Mouse (Mus musculus): Measurements from ENCODE around the gene Urah. TPM values are rescaled to one million over a fixed set of nuclear protein-coding genes. Genes with fewer than 3 reads are reported as not detected.
A peak's percentile ranks its signal among the peaks of the same experiment; 100 is the strongest.

Urah gene
- polyA plus RNA-seq, 1 experiment from 2014 or later: 2.1 TPM

DNA sequence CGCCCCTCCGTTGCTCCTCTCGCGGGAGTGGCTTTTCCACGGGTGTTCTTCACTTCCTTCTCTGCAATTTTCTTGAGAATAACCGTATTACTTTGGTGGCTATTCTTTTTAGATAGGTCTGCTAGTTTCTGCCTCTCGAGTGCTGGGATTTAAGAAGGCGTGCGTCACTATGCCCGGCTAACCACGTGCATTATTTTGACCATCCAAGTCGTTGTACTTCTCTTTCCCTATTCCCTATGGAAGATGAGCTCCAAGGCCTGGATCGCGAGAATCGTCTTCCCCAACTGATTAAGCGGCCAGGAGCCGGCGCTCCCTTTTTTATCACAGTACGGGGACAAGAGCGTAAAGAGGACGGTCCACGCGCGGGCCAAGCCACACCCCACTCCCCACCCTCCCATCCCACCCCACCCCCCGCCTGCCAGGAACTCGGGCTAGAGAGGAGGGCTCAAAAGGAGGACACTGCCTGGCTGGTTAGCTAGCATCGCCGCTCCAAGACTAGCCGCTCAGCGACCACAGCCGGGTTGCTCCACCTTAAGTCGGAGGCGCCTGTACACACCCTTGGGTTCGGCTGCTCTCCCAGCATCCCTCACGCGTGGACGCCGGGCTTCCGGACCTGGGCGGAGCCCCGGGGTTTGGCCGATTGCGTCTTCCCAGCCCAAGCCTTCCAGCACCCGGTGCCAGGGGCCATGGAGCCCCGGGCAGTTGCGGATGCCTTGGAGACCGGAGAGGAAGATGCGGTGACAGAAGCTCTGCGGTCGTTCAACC, 22.1 kb downstream of the Urah start, which contains the start of gene Ric8a:
Ric8a (plus strand) TSS at position 173 of the 765 bp plus-strand sequence.
- peak; percentile 74 for ATAC-seq (ENCODE audit: insufficient number of reproducible peaks, insufficient read depth, low FRiP score, low TSS enrichment)
- H3K9ac ChIP-seq: peak within 1 kb of the TSS; percentile 89
- peak within 1 kb of the TSS; percentile 99 for H3K4me2 ChIP-seq (replicated peaks)
- H3K4me1 ChIP-seq: peaks cover 21% of the 10 kb centered on the region
- no peaks in the 10 kb centered on the region for H3K27me3 ChIP-seq
- peak within 1 kb of the TSS; percentile 75 for H3K4me3 ChIP-seq
- peak within 1 kb of the TSS; percentile 87 for H3K27ac ChIP-seq
- peaks cover 57% of the 10 kb centered on the region for H3K36me3 ChIP-seq
- under 1% methylated on average over 49 of the region's 50 CpGs for WGBS
- H3K9me3 ChIP-seq: no peaks in the 10 kb centered on the region

DNA sequence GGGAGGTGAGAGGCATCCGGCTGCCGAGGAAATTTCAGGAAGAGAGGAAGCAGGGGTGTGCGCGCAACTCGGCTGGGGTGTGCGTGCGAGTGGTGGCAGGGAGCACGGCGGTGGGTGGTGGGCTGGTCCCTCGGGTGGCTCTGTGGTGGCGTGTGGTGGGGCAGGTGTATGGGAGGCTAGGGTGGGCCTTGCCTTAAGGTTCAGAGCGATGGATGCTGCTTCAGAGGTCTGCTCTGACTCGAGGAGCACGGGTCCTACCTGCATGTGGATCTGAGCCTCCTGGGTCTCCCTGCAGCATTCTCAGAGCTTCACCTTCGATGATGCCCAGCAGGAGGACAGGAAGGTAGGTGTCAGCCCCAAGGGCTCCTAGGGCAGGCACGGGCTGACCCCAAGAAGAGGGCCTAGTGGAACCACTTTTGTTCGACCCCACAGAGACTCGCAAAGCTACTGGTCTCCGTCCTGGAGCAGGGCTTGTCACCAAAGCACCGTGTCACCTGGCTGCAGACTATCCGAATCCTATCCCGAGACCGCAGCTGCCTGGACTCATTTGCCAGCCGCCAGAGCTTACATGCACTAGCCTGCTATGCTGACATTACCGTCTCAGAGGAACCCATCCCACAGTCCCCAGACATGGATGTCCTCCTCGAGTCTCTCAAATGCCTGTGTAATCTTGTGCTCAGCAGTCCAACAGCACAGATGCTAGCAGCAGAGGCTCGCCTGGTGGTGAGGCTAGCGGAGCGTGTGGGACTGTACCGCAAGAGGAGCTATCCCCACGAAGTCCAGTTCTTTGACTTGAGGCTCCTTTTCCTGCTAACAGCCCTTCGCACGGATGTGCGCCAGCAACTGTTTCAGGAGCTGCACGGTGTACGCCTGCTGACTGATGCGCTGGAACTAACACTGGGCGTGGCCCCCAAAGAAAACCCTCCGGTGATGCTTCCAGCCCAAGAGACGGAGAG, 23.0 kb downstream of the Urah start, which contains the start of gene Bet1l:
Bet1l (minus strand) TSS at position 28 of the 956 bp plus-strand sequence.
- H3K4me2 ChIP-seq (replicated peaks): peak within 1 kb of the TSS; percentile 99
- peak within 1 kb of the TSS; percentile 89 for H3K9ac ChIP-seq
- H3K4me1 ChIP-seq: peaks cover 21% of the 10 kb centered on the region
- ATAC-seq (ENCODE audit: insufficient number of reproducible peaks, insufficient read depth, low FRiP score, low TSS enrichment): peak; percentile 14
- peak within 1 kb of the TSS; percentile 75 for H3K4me3 ChIP-seq
- 38% methylated on average over 40 of the region's 40 CpGs for WGBS
- no peaks in the 10 kb centered on the region for H3K9me3 ChIP-seq
- peaks cover 57% of the 10 kb centered on the region for H3K36me3 ChIP-seq
- H3K27ac ChIP-seq: peak within 1 kb of the TSS; percentile 87
- H3K27me3 ChIP-seq: no peaks in the 10 kb centered on the region

DNA sequence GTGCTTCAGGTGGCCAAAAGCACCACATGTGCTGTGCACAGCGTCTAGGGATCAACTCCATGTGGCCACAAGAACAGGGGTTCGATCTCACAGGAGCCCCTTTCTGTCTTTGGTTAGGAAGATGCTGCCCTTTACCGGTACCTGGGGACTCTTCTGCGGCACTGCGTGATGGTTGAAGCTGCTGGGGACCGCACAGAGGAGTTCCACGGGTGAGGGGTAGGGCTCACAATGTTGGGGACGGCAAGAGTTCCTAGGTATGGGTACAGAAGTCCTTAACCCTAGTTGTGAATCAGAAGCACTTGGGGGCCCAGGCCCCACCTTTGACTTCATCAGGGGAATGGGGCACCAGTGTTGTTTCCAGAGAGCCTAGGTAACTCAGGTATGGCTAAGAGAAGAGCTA, 23.9 kb downstream of the Urah start:
- peak overlapping the region; percentile 89; the same call in 1 of the 2 replicates for H3K9ac ChIP-seq
- no peaks in the 10 kb centered on the region for H3K9me3 ChIP-seq
- H3K4me3 ChIP-seq: peak overlapping the region; percentile 75; the same call in 1 of the 2 replicates
- peaks cover 57% of the 10 kb centered on the region for H3K36me3 ChIP-seq
- H3K27me3 ChIP-seq: no peaks in the 10 kb centered on the region
- WGBS: 93% methylated on average over 8 of the region's 8 CpGs
- no peak for ATAC-seq (ENCODE audit: insufficient number of reproducible peaks, insufficient read depth, low FRiP score, low TSS enrichment)
- peaks cover 21% of the 10 kb centered on the region for H3K4me1 ChIP-seq
- no peak overlapping the region for H3K27ac ChIP-seq
- H3K4me2 ChIP-seq (replicated peaks): peak overlapping the region; percentile 99

DNA sequence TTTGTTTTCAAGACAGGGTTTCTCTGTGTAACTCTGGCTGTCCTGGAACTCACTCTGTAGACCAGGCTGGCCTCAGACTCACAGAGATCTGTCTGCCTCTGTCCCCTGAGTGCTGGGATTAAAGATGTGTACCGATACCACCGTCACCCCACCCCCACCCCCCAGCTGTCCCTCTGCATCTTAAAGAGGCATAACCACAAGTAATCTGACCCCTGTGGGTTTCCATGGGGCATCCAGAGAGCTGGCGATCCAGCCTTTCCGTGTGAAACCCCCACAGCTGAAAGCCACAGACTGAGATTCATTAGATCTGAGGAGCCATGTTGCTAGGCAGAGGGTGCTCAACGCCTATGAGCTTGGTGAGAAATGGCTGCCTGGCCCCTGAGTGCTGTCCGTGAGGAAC, 25.2 kb downstream of the Urah start:
- no peak for ATAC-seq (ENCODE audit: insufficient number of reproducible peaks, insufficient read depth, low FRiP score, low TSS enrichment)
- Histone ChIP-seq H3K27me3 (no peaks in the 10 kb centered on the region), H3K9ac (0 out of 2 replicates have a peak overlapping the region, but pooled peaks have one; percentile 27), H3K4me2 (replicated peaks) (no peak overlapping the region), H3K27ac (no peak overlapping the region), H3K9me3 (no peaks in the 10 kb centered on the region), H3K36me3 (peaks cover 58% of the 10 kb centered on the region), H3K4me3 (no peak overlapping the region), H3K4me1 (peaks cover 18% of the 10 kb centered on the region)
- 65% methylated on average over 6 of the region's 6 CpGs for WGBS

DNA sequence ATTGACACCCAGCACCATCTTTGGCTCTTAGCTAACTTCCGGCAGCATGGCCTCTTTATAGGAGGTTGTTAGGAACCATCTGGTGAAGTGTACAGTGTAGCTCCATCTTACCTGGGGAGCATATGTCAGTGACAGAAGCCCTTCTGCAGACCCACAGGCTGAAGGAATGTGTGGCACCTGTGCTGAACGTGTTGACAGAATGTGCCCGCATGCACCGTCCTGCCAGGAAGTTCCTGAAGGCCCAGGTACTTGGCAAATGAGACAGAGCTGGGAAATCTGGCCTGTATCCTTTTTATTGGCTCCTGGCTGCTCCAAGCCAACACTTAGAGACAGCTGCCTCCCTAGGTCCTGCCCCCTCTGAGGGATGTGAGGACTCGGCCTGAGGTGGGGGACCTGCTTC, 25.9 kb downstream of the Urah start:
- 94% methylated on average over 5 of the region's 5 CpGs for WGBS
- H3K36me3 ChIP-seq: peaks cover 61% of the 10 kb centered on the region

DNA sequence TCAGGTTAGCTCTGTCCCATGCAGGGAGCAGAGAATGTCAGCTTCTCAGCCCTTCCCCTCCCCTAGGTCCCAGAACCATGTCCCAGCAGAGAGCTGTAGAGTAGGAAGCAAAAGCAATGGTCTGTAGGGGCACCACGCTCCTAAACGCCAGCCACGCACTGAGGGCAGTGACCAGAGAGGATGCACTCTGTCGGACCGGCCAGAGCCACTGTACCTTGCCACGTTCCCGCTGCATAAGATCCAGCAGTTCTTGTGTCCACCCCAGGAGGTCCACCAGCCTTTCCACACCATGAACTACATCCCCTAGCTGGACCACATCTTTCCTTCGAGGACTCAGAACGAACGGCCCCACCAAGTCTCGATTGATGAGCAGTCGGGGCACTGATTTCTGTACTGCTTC, 29.9 kb downstream of the Urah start:
- WGBS: 90% methylated on average over 12 of the region's 12 CpGs
- Histone ChIP-seq H3K9ac (no peak overlapping the region), H3K27ac (no peak overlapping the region), H3K4me1 (no peaks in the 10 kb centered on the region), H3K36me3 (peaks cover 64% of the 10 kb centered on the region), H3K4me3 (no peak overlapping the region), H3K4me2 (replicated peaks) (no peak overlapping the region), H3K9me3 (no peaks in the 10 kb centered on the region), H3K27me3 (no peaks in the 10 kb centered on the region)
- no peak for ATAC-seq (ENCODE audit: insufficient number of reproducible peaks, insufficient read depth, low FRiP score, low TSS enrichment)

More for the DNA sequence above, 25.9 kb downstream of the Urah start:
- Histone ChIP-seq H3K9ac (no peak overlapping the region), H3K27ac (no peak overlapping the region), H3K27me3 (no peaks in the 10 kb centered on the region), H3K9me3 (no peaks in the 10 kb centered on the region), H3K4me1 (peaks cover 13% of the 10 kb centered on the region), H3K4me2 (replicated peaks) (no peak overlapping the region), H3K4me3 (no peak overlapping the region)
- ATAC-seq (ENCODE audit: insufficient number of reproducible peaks, insufficient read depth, low FRiP score, low TSS enrichment): no peak

DNA sequence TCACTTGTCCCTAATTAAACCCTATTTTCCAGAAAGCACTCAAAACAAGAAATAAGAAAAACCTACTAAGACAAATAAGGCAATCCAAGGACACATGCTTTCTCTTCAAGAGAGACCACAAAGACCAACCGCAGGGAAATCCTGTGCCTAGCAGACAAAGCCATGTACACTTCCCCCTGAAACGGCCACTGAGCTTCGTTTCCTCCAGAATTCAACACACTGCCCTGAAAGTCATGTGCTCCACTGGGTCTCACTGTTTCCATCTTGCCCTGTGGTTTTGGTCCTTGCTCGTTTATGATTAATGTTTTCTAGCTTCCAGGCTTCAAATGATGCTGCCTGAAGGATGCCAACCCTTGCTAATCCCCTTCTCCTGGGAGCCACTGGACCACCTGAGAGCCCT, 39.4 kb downstream of the Urah start:
- H3K9me3 ChIP-seq: no peaks in the 10 kb centered on the region
- H3K27ac ChIP-seq: no peak overlapping the region
- no peak overlapping the region for H3K9ac ChIP-seq
- peaks cover 30% of the 10 kb centered on the region for H3K36me3 ChIP-seq
- H3K4me1 ChIP-seq: no peaks in the 10 kb centered on the region
- H3K4me3 ChIP-seq: no peak overlapping the region
- H3K27me3 ChIP-seq: no peaks in the 10 kb centered on the region
- 85% methylated on average over 4 of the region's 4 CpGs for WGBS
- H3K4me2 ChIP-seq (replicated peaks): no peak overlapping the region
- no peak for ATAC-seq (ENCODE audit: insufficient number of reproducible peaks, insufficient read depth, low FRiP score, low TSS enrichment)

DNA sequence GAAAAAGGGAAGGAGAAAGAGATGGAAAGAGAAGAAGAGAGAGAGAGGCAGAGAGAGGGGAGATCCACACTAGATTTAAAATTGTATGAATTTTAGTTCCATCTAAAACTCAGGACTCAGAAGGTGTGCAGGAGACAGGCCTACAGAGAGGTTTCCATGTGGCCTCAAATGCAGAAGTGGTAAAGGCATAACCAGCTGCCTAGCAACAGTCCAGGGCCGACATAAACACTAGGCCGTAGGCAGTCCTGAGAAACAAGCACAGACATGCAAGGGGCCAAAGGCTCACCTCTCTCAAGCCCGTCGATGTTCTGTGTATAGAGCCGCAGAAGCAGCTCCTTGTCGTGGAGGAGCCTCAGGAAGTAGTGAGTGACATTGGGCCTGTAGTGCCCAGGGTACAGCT, 42.5 kb downstream of the Urah start:
- no peak for ATAC-seq (ENCODE audit: insufficient number of reproducible peaks, insufficient read depth, low FRiP score, low TSS enrichment)
- 86% methylated on average over 6 of the region's 6 CpGs for WGBS
- Histone ChIP-seq H3K9me3 (no peaks in the 10 kb centered on the region), H3K4me1 (peaks cover 7% of the 10 kb centered on the region; the same call in 1 of the 2 replicates), H3K9ac (no peak overlapping the region; the same call in 1 of the 2 replicates), H3K27me3 (no peaks in the 10 kb centered on the region), H3K4me3 (no peak overlapping the region), H3K36me3 (peaks cover 29% of the 10 kb centered on the region), H3K27ac (no peak overlapping the region), H3K4me2 (replicated peaks) (no peak overlapping the region)

DNA sequence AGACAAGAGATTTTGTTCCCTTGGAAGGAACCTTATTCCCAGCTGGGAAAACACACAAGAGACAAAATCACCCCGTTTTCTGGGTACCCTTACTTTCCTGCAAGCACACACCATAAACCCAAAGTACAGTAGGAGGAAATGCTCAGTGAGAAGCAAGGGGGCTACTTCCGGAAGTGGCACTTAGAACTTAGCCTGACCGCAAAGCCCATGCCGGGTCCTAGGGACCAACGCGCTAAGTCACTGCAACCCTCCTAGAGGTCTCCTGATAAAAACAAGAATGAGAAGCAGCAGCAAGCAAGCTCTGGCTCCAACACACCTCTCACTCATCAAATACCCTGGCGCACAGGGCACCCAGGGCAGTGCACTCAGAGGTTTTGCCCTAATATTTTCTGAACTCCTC, 44.5 kb downstream of the Urah start:
- Histone ChIP-seq H3K27me3 (no peaks in the 10 kb centered on the region), H3K4me1 (peaks cover 11% of the 10 kb centered on the region), H3K9ac (no peak overlapping the region), H3K27ac (no peak overlapping the region), H3K4me2 (replicated peaks) (no peak overlapping the region), H3K36me3 (peaks cover 31% of the 10 kb centered on the region), H3K4me3 (no peak overlapping the region), H3K9me3 (no peaks in the 10 kb centered on the region)
- 92% methylated on average over 7 of the region's 7 CpGs for WGBS
- no peak for ATAC-seq (ENCODE audit: insufficient number of reproducible peaks, insufficient read depth, low FRiP score, low TSS enrichment)

DNA sequence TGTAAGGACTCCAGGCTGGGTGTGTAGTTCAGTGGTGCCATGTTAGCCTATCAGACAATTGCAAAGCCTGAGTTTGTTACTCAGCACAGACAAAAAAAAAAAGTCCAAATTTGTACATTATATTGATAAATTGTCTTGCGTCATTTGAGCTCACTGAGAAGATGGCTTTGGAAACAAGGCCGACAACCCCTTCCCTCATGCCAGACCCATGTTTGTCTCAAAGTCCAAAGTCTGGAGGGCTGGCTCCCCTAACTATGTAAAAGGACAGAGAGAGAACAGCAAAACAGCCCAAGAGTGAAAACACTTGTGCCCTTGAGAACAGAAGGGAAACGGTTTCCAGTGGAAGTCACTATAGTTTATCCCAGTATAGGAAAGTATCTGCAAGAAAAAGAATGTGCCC, 45.6 kb downstream of the Urah start:
- no peaks in the 10 kb centered on the region for H3K9me3 ChIP-seq
- ATAC-seq (ENCODE audit: insufficient number of reproducible peaks, insufficient read depth, low FRiP score, low TSS enrichment): no peak
- H3K4me2 ChIP-seq (replicated peaks): peak overlapping the region; percentile 59; the same call in 1 of the 2 replicates
- no peak overlapping the region for H3K27ac ChIP-seq
- H3K9ac ChIP-seq: no peak overlapping the region
- peaks cover 23% of the 10 kb centered on the region; the same call in 1 of the 2 replicates for H3K36me3 ChIP-seq
- H3K4me3 ChIP-seq: no peak overlapping the region
- 69% methylated on average over 3 of the region's 3 CpGs for WGBS
- no peaks in the 10 kb centered on the region for H3K27me3 ChIP-seq
- peaks cover 11% of the 10 kb centered on the region for H3K4me1 ChIP-seq

DNA sequence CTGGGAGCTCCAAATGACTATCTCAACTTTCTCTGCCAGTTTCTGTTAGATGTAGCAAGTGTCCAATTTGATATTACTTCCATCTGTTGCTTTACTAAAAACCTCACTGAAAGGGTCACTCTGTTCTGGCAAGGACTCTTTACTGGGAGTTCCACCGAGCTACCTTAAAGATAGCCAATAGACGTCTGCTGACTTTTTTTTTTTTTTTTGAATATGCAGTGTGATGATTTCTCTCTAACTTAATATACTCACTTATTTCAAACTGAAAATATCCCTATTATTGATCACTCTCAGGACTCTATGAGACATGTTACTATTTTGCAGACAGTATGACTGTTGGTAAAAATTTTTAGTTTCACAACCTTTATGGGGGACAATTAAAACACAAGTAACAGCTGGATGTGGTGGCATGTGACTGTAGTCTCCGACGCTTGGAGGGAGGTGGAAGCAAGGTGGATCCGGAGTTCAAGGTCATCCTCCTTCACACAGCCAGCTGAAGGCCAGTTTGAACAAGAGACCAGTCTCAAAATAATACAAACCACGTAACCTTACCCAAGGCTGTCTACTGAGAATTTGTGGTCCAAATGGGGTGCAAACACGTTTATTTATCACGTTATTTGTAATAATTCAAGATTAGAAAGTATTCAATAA, 46.2 kb downstream of the Urah start:
- H3K9me3 ChIP-seq: no peaks in the 10 kb centered on the region
- peak overlapping the region; percentile 77; the same call in 1 of the 2 replicates for H3K9ac ChIP-seq
- H3K4me1 ChIP-seq: peaks cover 11% of the 10 kb centered on the region
- peak overlapping the region; percentile 59 for H3K4me2 ChIP-seq (replicated peaks)
- peak overlapping the region; percentile 85 for H3K4me3 ChIP-seq
- WGBS: 24% methylated on average over 8 of the region's 8 CpGs
- H3K36me3 ChIP-seq: peaks cover 19% of the 10 kb centered on the region; the same call in 1 of the 2 replicates
- ATAC-seq (ENCODE audit: insufficient number of reproducible peaks, insufficient read depth, low FRiP score, low TSS enrichment): no peak
- no peaks in the 10 kb centered on the region for H3K27me3 ChIP-seq
- H3K27ac ChIP-seq: no peak overlapping the region

All from embryonic facial prominence, embryonic 12.5 days (tissue).